Mouse (Mus musculus) heart, embryonic 12.5 days (tissue): Measurements from ENCODE around the gene Iqcg. TPM values are rescaled to one million over a fixed set of nuclear protein-coding genes. Genes with fewer than 3 reads are reported as not detected.
"Not testable (repeated sequence)": the region's sequence is repeated elsewhere in the genome, so short reads cannot be mapped to it uniquely, and the experiment has no call there.

Source experiments
- ATAC-seq: fragments of 200-750 bp; cut with Nextera tagmentation; 2 replicates; pipeline ENCODE4 v1.8.0; 2017; ENCODE audit warnings: moderate TSS enrichment, moderate library complexity; ENCODE audit not compliant: insufficient number of reproducible peaks, low FRiP score
- H3K27ac ChIP-seq: fragments of 300-500 bp; sonication (generic); 2 replicates; pipeline ENCODE4 v1.5.1; 2016; ENCODE audit warnings: mild to moderate bottlenecking, moderate library complexity; ENCODE audit not compliant: poor library complexity, severe bottlenecking
- H3K27me3 ChIP-seq: fragments of 300-500 bp; sonication (generic); replicated peaks from 2 replicates; pipeline ENCODE4 v1.6.1; 2016; ENCODE audit warnings: mild to moderate bottlenecking, moderate library complexity
- H3K36me3 ChIP-seq: fragments of 300-500 bp; sonication (generic); 2 replicates; pipeline ENCODE4 v1.6.1; 2016; ENCODE audit warnings: mild to moderate bottlenecking, moderate library complexity
- H3K4me1 ChIP-seq: fragments of 300-500 bp; sonication (generic); replicated peaks from 2 replicates; pipeline ENCODE4 v1.6.1; 2016; ENCODE audit warnings: mild to moderate bottlenecking
- H3K4me2 ChIP-seq: fragments of 300-500 bp; sonication (generic); 2 replicates; pipeline ENCODE4 v1.6.1; 2016; ENCODE audit warnings: mild to moderate bottlenecking, moderate library complexity
- H3K4me3 ChIP-seq: fragments of 300-500 bp; sonication (generic); 2 replicates; pipeline ENCODE4 v1.5.1; 2016; ENCODE audit warnings: mild to moderate bottlenecking
- H3K9ac ChIP-seq: fragments of 300-500 bp; sonication (generic); 2 replicates; pipeline ENCODE4 v1.6.1; 2016; ENCODE audit warnings: mild to moderate bottlenecking, moderate library complexity
- H3K9me3 ChIP-seq: fragments of 300-500 bp; sonication (generic); replicated peaks from 2 replicates; pipeline ENCODE4 v1.6.1; 2016; ENCODE audit warnings: mild to moderate bottlenecking, moderate library complexity
- WGBS: fragments of 180-500 bp; shearing (Covaris S2); methylation state at CpG from one replicate; pipeline ENCODE4 v1.1.7; 2016; 5-methylcytosine and 5-hydroxymethylcytosine counted together
- polyA plus RNA-seq: library from polyadenylated mRNA; unstranded; fragments of >200 nt; fragmentation: Nextera tagmentation; extraction: Ambion mirVana; gene quantifications from 2 replicates; pipeline ENCODE4 v1.2.1, GENCODE M21; 2016

The Iqcg gene
- polyA plus RNA-seq, 1 experiment from 2014 or later, result 1.7 TPM

- no peak overlapping the region for H3K27ac ChIP-seq
- H3K9ac ChIP-seq, result peak overlapping the region; percentile 84
- WGBS, result 15% methylated on average over 7 of the region's 7 CpGs
Observed at GRCm38 (mm10) chr16:33063267-33063666, 7.2 kb upstream of the Iqcg start.

GRCm38 (mm10) chr16:33062682-33063131 is 6.7 kb upstream of the Iqcg start:
- H3K4me2 ChIP-seq, result peak overlapping the region; percentile 78
- no peaks in the 10 kb centered on the region for H3K9me3 ChIP-seq
- peaks cover 23% of the 10 kb centered on the region for H3K4me1 ChIP-seq
- peak overlapping the region; percentile 80 for H3K4me3 ChIP-seq
- peak; percentile 80 for ATAC-seq
- under 1% methylated on average over 35 of the region's 35 CpGs for WGBS
- H3K27me3 ChIP-seq, result no peaks in the 10 kb centered on the region
- H3K36me3 ChIP-seq, result peaks cover 37% of the 10 kb centered on the region
- H3K27ac ChIP-seq, result peak overlapping the region; percentile 71
- peak overlapping the region; percentile 84 for H3K9ac ChIP-seq

More at GRCm38 (mm10) chr16:33063267-33063666, 7.2 kb upstream of the Iqcg start:
- H3K4me1 ChIP-seq, result peaks cover 19% of the 10 kb centered on the region
- peak overlapping the region; percentile 78 for H3K4me2 ChIP-seq
- H3K27me3 ChIP-seq, result no peaks in the 10 kb centered on the region
- peaks cover 33% of the 10 kb centered on the region for H3K36me3 ChIP-seq
- no peaks in the 10 kb centered on the region for H3K9me3 ChIP-seq
- H3K4me3 ChIP-seq, result peak overlapping the region; percentile 80
- no peak for ATAC-seq

DNA sequence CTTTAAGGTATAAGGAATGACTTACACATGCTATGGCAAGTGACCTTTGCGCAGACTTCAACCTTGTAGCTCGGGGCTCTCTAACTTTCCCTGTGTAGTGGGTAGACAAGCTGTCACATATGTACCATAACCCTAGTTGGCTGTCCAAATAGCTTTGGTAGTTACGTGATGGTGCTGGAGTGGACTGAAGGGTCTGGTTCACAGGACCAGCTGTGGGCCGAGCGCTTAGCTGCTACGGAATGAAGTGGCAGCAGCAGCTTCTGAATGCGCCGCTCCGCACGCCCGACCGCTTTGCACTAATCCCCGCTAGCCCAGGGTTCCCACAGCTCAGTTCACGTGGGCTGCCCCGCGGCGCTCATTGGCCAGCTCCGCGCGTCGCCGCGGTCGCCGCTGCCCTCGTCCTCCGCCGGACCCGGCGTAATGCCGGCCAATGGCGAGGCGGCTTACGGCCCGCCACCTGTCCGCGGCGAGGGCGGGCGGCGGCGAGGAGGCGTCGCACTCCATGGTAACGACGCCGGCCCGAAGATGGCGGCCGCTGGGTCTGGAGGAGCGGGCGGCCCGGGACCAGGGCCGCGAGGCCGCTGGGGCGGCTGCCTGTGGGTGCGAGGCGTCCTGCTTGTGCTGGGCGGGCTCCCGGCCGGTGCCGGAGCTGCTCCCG is 6.1 kb upstream of the Iqcg start, which contains the start of gene Lmln:
TSS of gene Lmln (plus strand) at position 498 of the 658 bp plus-strand sequence.
- Histone ChIP-seq H3K4me2 (peak within 1 kb of the TSS; percentile 78), H3K4me3 (peak within 1 kb of the TSS; percentile 80), H3K4me1 (peaks cover 23% of the 10 kb centered on the region), H3K9me3 (no peaks in the 10 kb centered on the region), H3K9ac (peak within 1 kb of the TSS; percentile 84), H3K36me3 (peaks cover 37% of the 10 kb centered on the region), H3K27me3 (no peaks in the 10 kb centered on the region), H3K27ac (peak within 1 kb of the TSS; percentile 89)
- under 1% methylated on average over 62 of the region's 64 CpGs for WGBS
- peak; percentile 98 for ATAC-seq

DNA sequence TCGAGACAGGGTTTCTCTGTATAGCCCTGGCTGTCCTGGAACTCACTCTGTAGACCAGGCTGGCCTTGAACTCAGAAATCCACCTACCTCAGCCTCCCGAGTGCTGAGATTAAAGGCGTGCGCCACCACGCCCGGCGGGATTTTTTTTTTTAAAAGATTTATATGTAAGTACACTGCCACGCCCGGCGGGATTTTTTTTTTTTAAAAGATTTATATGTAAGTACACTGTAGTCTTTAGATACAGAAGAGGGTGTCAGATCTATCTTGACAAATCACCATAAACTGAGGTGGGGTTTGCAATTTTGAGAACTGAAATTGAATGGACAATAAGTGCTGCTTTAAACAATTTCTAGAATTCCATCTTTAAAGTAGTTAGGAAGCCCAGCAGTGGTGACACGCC is 5.4 kb upstream of the Iqcg start:
- 0 out of 2 replicates have a peak overlapping the region, but pooled peaks have one; percentile 84 for H3K9ac ChIP-seq
- WGBS, result 41% methylated on average over 11 of the region's 11 CpGs
- peak overlapping the region; percentile 80 for H3K4me3 ChIP-seq
- H3K4me1 ChIP-seq, result peaks cover 23% of the 10 kb centered on the region
- no peaks in the 10 kb centered on the region for H3K9me3 ChIP-seq
- ATAC-seq, result no peak
- H3K27me3 ChIP-seq, result no peaks in the 10 kb centered on the region
- peak overlapping the region; percentile 78 for H3K4me2 ChIP-seq
- H3K36me3 ChIP-seq, result peaks cover 32% of the 10 kb centered on the region
- peak overlapping the region; percentile 89; the same call in 1 of the 2 replicates for H3K27ac ChIP-seq

- 78% methylated on average over 2 of the region's 2 CpGs for WGBS
Observed at GRCm38 (mm10) chr16:33060926-33061325, 4.9 kb upstream of the Iqcg start.

DNA sequence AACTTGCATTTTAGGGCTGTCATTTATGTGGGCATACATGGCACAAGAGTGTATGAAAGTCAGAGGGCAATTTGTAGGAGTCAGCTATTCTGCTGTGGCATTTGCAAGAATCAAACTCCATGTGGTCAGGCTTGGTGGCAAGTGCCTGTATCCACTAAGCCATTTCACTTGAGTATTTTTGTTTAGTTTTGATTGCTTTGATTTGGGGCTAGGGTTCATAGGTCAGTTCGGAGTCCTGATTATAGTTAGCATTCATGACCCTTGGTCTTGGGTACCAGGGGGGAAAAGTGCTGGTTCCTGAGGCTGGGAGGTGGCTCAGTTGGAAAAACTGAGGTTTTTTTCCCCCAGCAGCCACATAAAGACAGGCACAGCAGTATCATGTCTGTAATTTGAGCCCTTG is 3.5 kb upstream of the Iqcg start:
- no peak for ATAC-seq
- Histone ChIP-seq H3K36me3 (peaks cover 32% of the 10 kb centered on the region), H3K4me2 (no peak overlapping the region), H3K27ac (no peak overlapping the region), H3K4me3 (no peak overlapping the region), H3K9me3 (no peaks in the 10 kb centered on the region), H3K27me3 (no peaks in the 10 kb centered on the region), H3K4me1 (peaks cover 26% of the 10 kb centered on the region), H3K9ac (no peak overlapping the region)
- 86% methylated on average over 1 of the region's 1 CpGs for WGBS

More at GRCm38 (mm10) chr16:33060926-33061325, 4.9 kb upstream of the Iqcg start:
- H3K4me1 ChIP-seq, result peaks cover 23% of the 10 kb centered on the region
- no peak overlapping the region for H3K4me3 ChIP-seq
- H3K9me3 ChIP-seq, result no peaks in the 10 kb centered on the region
- H3K9ac ChIP-seq, result no peak overlapping the region
- no peak overlapping the region for H3K27ac ChIP-seq
- no peaks in the 10 kb centered on the region for H3K27me3 ChIP-seq
- no peak for ATAC-seq
- peaks cover 32% of the 10 kb centered on the region for H3K36me3 ChIP-seq
- no peak overlapping the region for H3K4me2 ChIP-seq

DNA sequence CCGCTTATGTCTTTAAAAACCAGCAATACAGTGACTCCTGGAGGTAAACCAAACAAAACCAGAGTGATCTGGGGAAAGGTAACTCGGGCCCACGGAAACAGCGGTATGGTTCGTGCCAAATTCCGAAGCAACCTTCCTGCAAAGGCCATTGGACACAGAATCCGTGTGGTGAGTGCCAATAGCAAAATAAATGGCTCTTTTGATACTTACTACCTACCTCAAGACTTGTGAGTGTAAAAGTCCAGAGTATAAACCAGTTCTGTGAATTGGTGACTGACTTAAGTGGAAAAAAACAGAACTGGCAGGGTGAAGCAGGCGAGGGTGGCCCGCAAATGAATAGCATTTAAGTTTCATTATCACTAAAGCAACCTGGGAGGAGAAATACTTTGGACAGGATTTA is 2.6 kb upstream of the Iqcg start:
- H3K27me3 ChIP-seq, H3K27ac ChIP-seq, H3K9me3 ChIP-seq, ATAC-seq, H3K4me2 ChIP-seq, H3K4me3 ChIP-seq: not testable (repeated sequence)
- Histone ChIP-seq H3K36me3 (peaks cover 32% of the 10 kb centered on the region), H3K4me1 (peaks cover 23% of the 10 kb centered on the region), H3K9ac (peak overlapping the region; percentile 59; the same call in 1 of the 2 replicates)
- WGBS, result 88% methylated on average over 9 of the region's 9 CpGs

DNA sequence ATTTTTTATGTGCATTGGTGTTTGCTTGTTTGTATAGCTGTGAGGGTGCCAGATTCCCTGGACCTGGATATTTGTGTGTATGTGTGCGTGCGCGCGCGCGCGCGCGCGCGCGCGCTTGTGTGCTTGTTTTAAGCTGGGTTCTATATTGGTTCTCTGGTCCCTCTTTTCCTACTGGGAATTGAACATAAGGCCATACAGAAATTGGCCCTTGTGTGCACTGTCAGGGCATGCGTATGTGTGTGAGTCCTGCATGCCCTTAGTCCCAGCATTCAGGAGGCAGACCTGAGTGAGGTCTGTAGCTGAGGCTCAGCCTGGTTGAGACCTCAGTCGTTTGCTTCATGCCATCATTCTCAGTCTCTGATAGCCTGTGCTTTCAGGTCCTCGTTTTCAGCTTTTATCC is 2.0 kb upstream of the Iqcg start:
- Histone ChIP-seq H3K4me2 (peak overlapping the region; percentile 49), H3K27me3 (no peaks in the 10 kb centered on the region), H3K4me3 (peak overlapping the region; percentile 16), H3K36me3 (peaks cover 32% of the 10 kb centered on the region), H3K9me3 (no peaks in the 10 kb centered on the region), H3K9ac (peak overlapping the region; percentile 59), H3K27ac (no peak overlapping the region), H3K4me1 (peaks cover 17% of the 10 kb centered on the region)
- WGBS, result 86% methylated on average over 16 of the region's 16 CpGs
- no peak for ATAC-seq

- Histone ChIP-seq H3K9ac (peak overlapping the region; percentile 97), H3K4me2 (peak overlapping the region; percentile 72), H3K27ac (peak overlapping the region; percentile 86), H3K9me3 (no peaks in the 10 kb centered on the region), H3K36me3 (peaks cover 32% of the 10 kb centered on the region), H3K4me1 (peaks cover 13% of the 10 kb centered on the region), H3K4me3 (peak overlapping the region; percentile 93), H3K27me3 (no peaks in the 10 kb centered on the region)
- peak; percentile 30; the same call in 1 of the 2 replicates for ATAC-seq
- under 1% methylated on average over 24 of the region's 24 CpGs for WGBS
Observed at GRCm38 (mm10) chr16:33056786-33057185, 768 bp upstream of the Iqcg start.

DNA sequence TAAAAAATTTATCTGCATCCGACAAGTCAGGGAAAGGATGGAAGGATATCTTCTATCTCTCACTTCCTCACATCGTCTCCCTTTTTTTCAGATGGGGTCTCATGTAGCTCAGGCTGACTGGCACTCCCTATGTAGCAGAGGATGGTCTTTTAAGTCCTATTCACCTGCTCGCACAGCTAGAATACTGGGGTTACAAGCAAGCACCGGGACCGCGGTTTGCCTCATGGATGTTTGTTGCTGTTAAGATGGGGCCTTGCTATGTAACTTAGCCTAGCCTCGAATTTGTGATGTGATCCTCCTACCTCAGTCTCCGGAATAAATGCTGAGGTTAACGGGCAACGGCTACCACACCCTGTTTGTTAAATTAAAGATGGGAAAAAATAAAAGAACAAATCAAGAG is 363 bp downstream of the Iqcg start:
- Histone ChIP-seq H3K4me3 (peak overlapping the region; percentile 93), H3K4me2 (peak overlapping the region; percentile 72), H3K9ac (peak overlapping the region; percentile 65), H3K27me3 (no peaks in the 10 kb centered on the region), H3K4me1 (peaks cover 10% of the 10 kb centered on the region), H3K9me3 (no peaks in the 10 kb centered on the region), H3K27ac (no peak overlapping the region), H3K36me3 (peaks cover 28% of the 10 kb centered on the region)
- WGBS, result 19% methylated on average over 10 of the region's 10 CpGs
- peak; percentile 21; the same call in 1 of the 2 replicates for ATAC-seq

DNA sequence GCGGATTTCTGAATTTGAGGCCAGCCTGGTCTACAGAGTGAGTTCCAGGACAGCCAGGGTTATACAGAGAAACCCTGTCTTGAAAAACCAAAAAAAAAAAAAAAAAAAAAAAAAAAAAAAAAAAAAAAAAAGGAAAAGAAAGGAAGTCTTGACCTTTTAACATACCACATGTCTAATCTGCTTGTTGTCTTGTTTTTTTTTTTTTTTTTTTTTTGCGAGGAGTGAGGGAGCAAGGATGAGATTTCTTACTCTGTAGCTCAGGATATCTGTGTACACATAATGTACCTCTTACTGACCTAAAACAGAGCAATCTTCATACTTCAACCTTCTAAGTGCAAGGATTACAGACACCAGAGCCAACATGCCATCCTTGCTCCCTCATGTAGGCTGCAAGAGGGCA is 1.1 kb downstream of the Iqcg start:
- not testable (repeated sequence) for H3K9me3 ChIP-seq, ATAC-seq, H3K27ac ChIP-seq, H3K27me3 ChIP-seq, H3K9ac ChIP-seq, H3K4me3 ChIP-seq, H3K4me2 ChIP-seq
- peaks cover 10% of the 10 kb centered on the region for H3K4me1 ChIP-seq
- H3K36me3 ChIP-seq, result peaks cover 21% of the 10 kb centered on the region
- WGBS, result 69% methylated on average over 2 of the region's 2 CpGs
